Mouse (Mus musculus) liver, embryonic 14.5 days (tissue): ENCODE measurements around the gene Nap1l5.

Experiments used
- CTCF ChIP-seq: IDR thresholded peaks from 2 replicates; pipeline ENCODE4 v1.5.1; 2016; ENCODE audit warnings: antibody characterized with exemption, low read depth, control low read depth
- EP300 ChIP-seq: IDR thresholded peaks from 2 replicates; pipeline ENCODE4 v1.6.1; 2016; ENCODE audit warnings: antibody characterized with exemption, low read depth

- TF ChIP-seq EP300, result no peak
- TF ChIP-seq CTCF, result no peak
Measured at GRCm38 (mm10) chr6:58880861-58881260, 26.0 kb downstream of the Nap1l5 start.
